ENCODE assay signal across 8 mouse cellular contexts in genomic region chr8:83782832-83783558, GRCm38 (mm10). TPM values are rescaled to one million over a fixed set of nuclear protein-coding genes. Genes with fewer than 3 reads are reported as not detected.
DNase-seq lines count a peak whose midpoint lies in the region; ATAC-seq and TF ChIP-seq lines count a peak whose summit lies in the region.

No protein-coding gene starts in this region.

- no peak for TF ChIP-seq POLR2A in cortical plate, adult 2 months (IDR thresholded peaks at IDR 0.05; ENCODE audit: extremely low read depth, insufficient read depth, low read length)

- H3K4me2 ChIP-seq in hindbrain, postnatal 0 days (ENCODE audit: low read depth, low read length) = peak overlapping the region; percentile 50

- WGBS in hindbrain, postnatal 0 days = 11% methylated on average over 28 of the region's 28 CpGs

- no peaks in the 10 kb centered on the region for H3K9me3 ChIP-seq in hindbrain, postnatal 0 days (ENCODE audit: low read length)

- no peak overlapping the region for H3K27ac ChIP-seq in cortical plate, adult 2 months (ENCODE audit: insufficient read depth, low read length)
- H3K27ac ChIP-seq in hindbrain, postnatal 0 days = peak overlapping the region; percentile 78
- H3K27ac ChIP-seq in left cerebral cortex, adult 2 months = peak overlapping the region; percentile 66; the same call in 1 of the 2 replicates

- peak; percentile 77 for TF ChIP-seq CTCF in cortical plate, adult 2 months (IDR thresholded peaks at IDR 0.05; ENCODE audit: extremely low read depth, insufficient read depth, low read length)
- peak; percentile 94 for TF ChIP-seq CTCF in hindbrain, postnatal 0 days (IDR thresholded peaks at IDR 0.05; ENCODE audit: low read depth)
- no peak; the same call in none of the 2 replicates for TF ChIP-seq CTCF in left cerebral cortex, adult 2 months (IDR thresholded peaks at IDR 0.05)

- no peaks in the 10 kb centered on the region for H3K27me3 ChIP-seq in hindbrain, postnatal 0 days (ENCODE audit: insufficient read depth, low read length)

- DNase-seq in ZHBTc4 (ENCODE audit: low read depth, low spot score) = peak; percentile 90
- DNase-seq in gastrocnemius, adult 8-10 months (ENCODE audit: low spot score in 2 of 2) = peak; percentile 65 to 76
- peak; percentile 91 for DNase-seq in hindbrain, postnatal 0 days (ENCODE audit: low spot score)
- DNase-seq in left cerebral cortex, adult 2 months (ENCODE audit: extremely low spot score in 1 of 2, low spot score in 2 of 2) = peak; percentile 88 to 94
- peak; percentile 76 for DNase-seq in retina, postnatal 7 days (ENCODE audit: low read depth, low spot score)
- peak; percentile 96 for DNase-seq in thymus, postnatal 4 days

- intact Hi-C loops in left cerebral cortex, adult 2 months (cut with DNase I) = loop anchor here (1.0 to 5.0 kb wide), 5 partner anchors 58 to 172 kb away; partner anchors contain the start of genes Asf1b and Gm10644

- ATAC-seq in hindbrain, postnatal 0 days = peak; percentile 90
- ATAC-seq in megakaryocyte, adult 5-6 weeks (ENCODE audit: poor library complexity, severe bottlenecking) = peak; percentile 98

- H3K4me3 ChIP-seq in cortical plate, adult 2 months (ENCODE audit: insufficient read depth, low read length) = no peak overlapping the region; the same call in 1 of the 2 replicates
- H3K4me3 ChIP-seq in hindbrain, postnatal 0 days (ENCODE audit: low read length) = no peak overlapping the region
- no peak overlapping the region for H3K4me3 ChIP-seq in left cerebral cortex, adult 2 months

- H3K9ac ChIP-seq in hindbrain, postnatal 0 days (replicated peaks; ENCODE audit: low read length) = 0 out of 2 replicates have a peak overlapping the region, but pooled peaks have one; percentile 13

- H3K4me1 ChIP-seq in cortical plate, adult 2 months (ENCODE audit: control insufficient read depth, insufficient read depth, low read length) = no peaks in the 10 kb centered on the region
- H3K4me1 ChIP-seq in hindbrain, postnatal 0 days (ENCODE audit: insufficient read depth, low read length) = no peaks in the 10 kb centered on the region

- no peaks in the 10 kb centered on the region for H3K36me3 ChIP-seq in hindbrain, postnatal 0 days (ENCODE audit: insufficient read depth, low read length)

RNA-seq across cellular contexts. Expression of gene Adgre5, which starts 41.9 kb away (rescaled TPM):
- 25.9 and 26.9 TPM in 2 replicates for polyA plus RNA-seq in cortical plate, adult 2 months (2012; rRNA removed)
- total RNA-seq in gastrocnemius, adult 8-10 months (2022) = 10 to 100 TPM; 14.6 to 17.2 (median 15.6) TPM
- 9.2 and 10.4 TPM in 2 replicates for total RNA-seq in hindbrain, postnatal 0 days (2014; rRNA removed)
- polyA plus RNA-seq in hindbrain, postnatal 0 days (2015; fragmentation: Nextera tagmentation; extraction: Ambion mirVana) = 8.2 and 8.6 TPM in 2 replicates
- total RNA-seq in left cerebral cortex, adult 2 months (2021) = 10 to 100 TPM in 1 of 2 experiments, 1 to 10 TPM in 1; 8.9 to 11.5 TPM
- 239 and 242 TPM in 2 replicates for total RNA-seq in megakaryocyte, adult 5-6 weeks (2015)
- 299 and 326 TPM in 2 replicates for total RNA-seq in megakaryocyte, adult 5-6 weeks (2017)

Comparison
In these comparisons a context has a peak if more than half of its experiments do, and no peak if none do; other contexts are left out.
1. RNA of gene Adgre5, which starts 41.9 kb away (total RNA-seq): 239 to 326 TPM in megakaryocyte, adult 5-6 weeks; 14.6 to 17.2 TPM in gastrocnemius, adult 8-10 months, 8.9 to 11.5 TPM in left cerebral cortex, adult 2 months and 9.2 to 10.4 TPM in hindbrain, postnatal 0 days; every median in the first group is over 10 times any median in the second.
2. Peak in every context shown above with its lines, with median percentiles within 50 percentile points of each other: DNase-seq.